Comparison of ENCODE assay signal across 9 mouse cellular contexts in the genomic region with DNA sequence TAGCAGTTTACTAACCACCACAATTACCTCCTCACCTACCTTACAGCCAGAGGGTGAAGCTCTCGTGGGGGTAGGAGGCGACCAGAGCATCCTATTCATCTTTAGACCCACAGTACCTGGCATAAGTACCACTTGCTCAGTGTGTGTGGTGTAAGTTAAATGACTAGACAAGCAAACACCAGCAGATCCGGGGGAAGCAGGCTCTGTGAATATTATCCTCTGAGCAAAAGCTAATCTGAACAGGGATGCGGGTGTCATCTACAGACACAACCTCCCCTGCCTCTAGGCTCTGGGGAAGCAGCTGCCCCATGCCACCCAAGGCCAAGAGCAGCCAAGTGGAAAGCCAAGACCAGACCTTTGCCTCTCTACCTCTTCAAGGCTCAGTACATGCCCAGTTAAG.
DNase-seq lines count a peak whose midpoint lies in the region; ATAC-seq lines count a peak whose summit lies in the region.
"Had no signal": no experiment of that assay in that cellular context is flagged by ENCODE, and none has a peak within 500 bp of the region (broad histone marks: within the 10 kb centered on the region; RNA-seq: fewer than 3 reads in every experiment).

No protein-coding gene starts in this region.

- H3K4me2 ChIP-seq in hindbrain, embryonic 16.5 days (ENCODE audit: low read length) = no peak overlapping the region

- no peak overlapping the region for H3K4me3 ChIP-seq in hindbrain, embryonic 16.5 days (ENCODE audit: low read length)

- H3K9me3 ChIP-seq in hindbrain, embryonic 16.5 days (ENCODE audit: control insufficient read depth, low read length) = no peaks in the 10 kb centered on the region

- H3K27ac ChIP-seq in hindbrain, embryonic 16.5 days (ENCODE audit: low read depth, low read length) = peak overlapping the region; percentile 76

- H3K36me3 ChIP-seq in hindbrain, embryonic 16.5 days (ENCODE audit: control insufficient read depth, insufficient read depth, low read length) = no peaks in the 10 kb centered on the region

- 72% methylated on average over 4 of the region's 4 CpGs for WGBS in hindbrain, embryonic 16.5 days

- peaks cover 20% of the 10 kb centered on the region for H3K4me1 ChIP-seq in hindbrain, embryonic 16.5 days (ENCODE audit: control insufficient read depth, insufficient read depth, low read depth, low read length)

- DNase-seq in layer of hippocampus, adult 11-12 months (ENCODE audit: low spot score) = peak; percentile 51
- no peak for DNase-seq in layer of hippocampus, adult 9-10 months (ENCODE audit: low spot score)
- peak; percentile 54 to 65 for DNase-seq in cerebellum, postnatal 14 days
- peak; percentile 39 to 55 for DNase-seq in left cerebral cortex, adult 8-10 months (ENCODE audit: low spot score in 2 of 2)
- no peak for DNase-seq in embryo, embryonic 10 days (ENCODE audit: low spot score)
- DNase-seq in spleen, adult 12 weeks (ENCODE audit: low spot score) = no peak
- no peak for DNase-seq in natural killer cell, adult 2 months (ENCODE audit: low spot score in 2 of 2)
- DNase-seq: thymus, adult 18-20 months had no signal

- peak; percentile 46 for ATAC-seq in hindbrain, embryonic 16.5 days

- peak overlapping the region; percentile 35 for H3K9ac ChIP-seq in hindbrain, embryonic 16.5 days (ENCODE audit: low read depth, low read length)

- no peaks in the 10 kb centered on the region for H3K27me3 ChIP-seq in hindbrain, embryonic 16.5 days (replicated peaks; ENCODE audit: control insufficient read depth, insufficient read depth, low read length)

Comparison
In these comparisons a context has a peak if more than half of its experiments do, and no peak if none do; other contexts are left out.
1. DNase-seq: peak in layer of hippocampus, adult 11-12 months (single experiment), cerebellum, postnatal 14 days (2 of 2) and left cerebral cortex, adult 8-10 months (2 of 2); none in layer of hippocampus, adult 9-10 months (single experiment), embryo, embryonic 10 days (single experiment), spleen, adult 12 weeks (single experiment) and natural killer cell, adult 2 months (0 of 2).